Mouse (Mus musculus): Measurements from ENCODE around the gene Zdhhc7. TPM values are rescaled to one million over a fixed set of nuclear protein-coding genes. Genes with fewer than 3 reads are reported as not detected.
A peak's percentile ranks its signal among the peaks of the same experiment; 100 is the strongest.

Zdhhc7 gene
- polyA plus RNA-seq (2016; fragmentation: Nextera tagmentation; extraction: Ambion mirVana): 30.6 and 36.8 TPM in 2 replicates

DNA sequence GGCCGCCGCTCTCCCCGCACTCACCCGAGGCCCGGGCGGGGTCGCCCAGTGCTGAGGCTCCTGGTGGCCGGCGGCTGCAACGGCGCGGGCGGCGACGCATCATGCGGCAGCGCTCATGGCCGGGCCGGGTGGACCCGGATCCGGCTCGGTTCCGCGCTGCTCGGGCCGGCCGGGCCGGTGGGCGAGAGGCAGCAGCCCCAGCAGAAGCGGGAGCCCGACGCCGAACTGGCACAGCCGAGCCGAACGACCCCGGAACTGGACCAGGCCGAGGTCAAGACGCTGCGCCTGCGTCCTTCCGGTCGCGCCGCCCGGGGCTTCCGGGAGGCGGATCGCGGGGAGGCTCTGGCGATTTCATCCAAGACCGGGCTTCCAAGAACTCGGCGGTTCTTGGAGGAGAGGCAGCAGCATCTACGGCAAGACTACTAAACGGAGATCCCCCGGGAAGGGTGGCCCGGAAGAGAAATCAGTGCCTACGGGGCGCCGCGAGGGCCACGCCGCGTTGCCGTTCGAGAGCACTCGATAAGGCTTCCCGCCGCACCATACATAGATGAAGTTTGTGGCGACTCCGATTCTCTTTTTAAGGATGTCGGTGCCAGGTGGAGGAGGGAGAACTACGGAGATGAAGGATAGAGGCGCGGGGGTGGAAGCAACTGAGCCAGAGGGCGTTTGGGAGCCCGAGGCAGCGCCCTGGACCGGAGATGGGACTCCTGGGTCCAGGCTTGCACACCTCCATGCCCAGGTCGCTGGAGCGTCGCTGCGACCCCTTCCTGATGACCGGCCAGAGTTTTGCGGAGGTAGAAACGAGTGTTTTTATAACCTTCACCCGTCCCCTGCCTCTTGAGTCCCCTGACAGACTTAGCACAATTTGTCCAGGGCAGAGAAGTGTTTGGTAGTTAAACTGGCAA is at the start of gene Zdhhc7:
Gene Zdhhc7, minus strand, starts transcription at position 415 of the 905 bp plus-strand sequence.
- ATAC-seq (ENCODE audit: low FRiP score): peak; percentile 81
- H3K9me3 ChIP-seq (replicated peaks): no peaks in the 10 kb centered on the region
- H3K27ac ChIP-seq: peak within 1 kb of the TSS; percentile 90
- under 1% methylated on average over 87 of the region's 88 CpGs for WGBS
- H3K4me2 ChIP-seq (replicated peaks): peak within 1 kb of the TSS; percentile 95
- peaks cover 28% of the 10 kb centered on the region for H3K4me1 ChIP-seq
- peak within 1 kb of the TSS; percentile 99 for H3K4me3 ChIP-seq
- no peaks in the 10 kb centered on the region for H3K36me3 ChIP-seq
- H3K27me3 ChIP-seq: no peaks in the 10 kb centered on the region
- peak within 1 kb of the TSS; percentile 95 for H3K9ac ChIP-seq

DNA sequence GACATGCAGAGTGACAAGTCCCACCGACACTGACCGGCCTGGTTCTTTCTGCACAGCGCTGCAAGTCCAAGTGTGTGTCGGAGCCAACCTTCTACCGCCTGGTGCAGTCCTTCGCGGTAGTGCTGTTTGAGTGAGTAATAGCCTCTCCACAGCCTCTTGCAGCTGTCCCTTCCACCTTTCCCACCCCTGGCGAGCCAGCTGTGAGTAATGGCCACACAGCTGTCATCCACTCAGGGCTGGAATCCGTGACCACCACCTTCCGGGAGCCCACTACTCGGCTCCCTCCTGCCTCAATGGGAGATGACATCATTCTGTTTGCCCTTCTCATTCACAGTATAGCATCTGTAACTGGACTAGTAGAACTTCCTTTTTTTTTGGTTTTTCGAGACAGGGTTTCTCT is 48.7 kb upstream of the Zdhhc7 start:
- peaks cover 14% of the 10 kb centered on the region for H3K4me1 ChIP-seq
- H3K9ac ChIP-seq: no peak overlapping the region
- H3K4me2 ChIP-seq (replicated peaks): no peak overlapping the region
- H3K27ac ChIP-seq: no peak overlapping the region
- H3K36me3 ChIP-seq: 0 out of 2 replicates have a peak, but pooled peaks cover 15% of the 10 kb centered on the region
- no peak for ATAC-seq (ENCODE audit: low FRiP score)
- H3K9me3 ChIP-seq (replicated peaks): no peaks in the 10 kb centered on the region
- no peak overlapping the region for H3K4me3 ChIP-seq
- H3K27me3 ChIP-seq: no peaks in the 10 kb centered on the region
- 68% methylated on average over 12 of the region's 12 CpGs for WGBS

DNA sequence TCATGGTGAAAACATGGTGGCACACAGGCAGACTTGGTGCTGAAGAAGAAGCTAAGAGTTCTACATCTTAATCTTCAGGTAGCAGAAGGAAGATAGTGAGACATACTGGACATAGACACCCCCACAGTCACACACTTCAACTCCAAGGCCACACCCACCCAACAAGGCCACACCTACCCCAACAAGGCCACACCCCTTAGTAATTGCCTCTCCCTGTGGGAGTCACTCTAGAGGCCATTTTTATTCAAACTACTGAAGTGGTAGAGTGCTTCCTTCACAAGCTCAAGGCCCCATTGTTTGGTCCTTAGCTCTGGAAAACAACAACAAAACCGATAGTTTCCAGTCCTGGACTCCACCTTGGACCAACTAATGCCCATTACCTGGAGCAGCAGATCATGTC is 44.8 kb upstream of the Zdhhc7 start:
- H3K27me3 ChIP-seq: no peaks in the 10 kb centered on the region
- WGBS: 61% methylated on average over 1 of the region's 1 CpGs
- ATAC-seq (ENCODE audit: low FRiP score): no peak
- H3K4me3 ChIP-seq: no peak overlapping the region
- H3K36me3 ChIP-seq: 0 out of 2 replicates have a peak, but pooled peaks cover 9% of the 10 kb centered on the region
- H3K9ac ChIP-seq: no peak overlapping the region
- no peaks in the 10 kb centered on the region for H3K9me3 ChIP-seq (replicated peaks)
- peaks cover 15% of the 10 kb centered on the region for H3K4me1 ChIP-seq
- no peak overlapping the region for H3K27ac ChIP-seq
- H3K4me2 ChIP-seq (replicated peaks): no peak overlapping the region

DNA sequence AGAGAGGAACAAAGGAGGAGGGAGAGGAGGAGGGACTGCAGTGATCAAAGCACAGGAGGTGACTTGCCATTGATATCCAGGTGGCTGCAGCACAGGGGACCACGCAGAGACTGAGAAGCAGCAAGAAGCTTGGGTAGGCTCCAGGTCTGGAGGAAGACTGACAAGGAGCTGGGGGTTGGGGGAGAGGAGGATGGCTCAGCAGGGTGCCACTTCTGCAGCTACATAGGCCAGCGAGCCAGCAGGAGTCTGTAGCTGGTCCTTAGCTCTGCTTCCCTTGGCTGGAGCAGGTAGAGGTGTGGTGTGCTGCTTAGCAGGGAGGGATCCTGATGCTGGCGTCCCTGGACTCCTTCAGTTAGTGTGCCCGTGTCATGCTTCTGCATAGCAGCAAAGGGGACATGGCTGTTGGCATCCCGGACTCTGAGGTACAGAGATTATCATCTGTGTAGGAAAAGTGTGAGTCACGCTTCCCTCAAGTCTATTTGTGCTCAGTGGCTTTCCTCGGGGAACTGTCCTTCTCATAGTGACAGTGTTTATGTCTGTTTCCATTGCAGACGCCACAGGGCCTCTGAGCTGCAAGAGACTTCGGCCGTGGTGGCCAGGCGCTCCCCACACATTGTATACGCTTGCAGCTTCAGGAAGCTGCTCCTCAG is 43.5 kb upstream of the Zdhhc7 start:
- Histone ChIP-seq H3K9ac (0 out of 2 replicates have a peak overlapping the region, but pooled peaks have one; percentile 9), H3K27me3 (no peaks in the 10 kb centered on the region), H3K4me1 (peaks cover 15% of the 10 kb centered on the region), H3K9me3 (replicated peaks) (no peaks in the 10 kb centered on the region), H3K4me2 (replicated peaks) (no peak overlapping the region), H3K36me3 (0 out of 2 replicates have a peak, but pooled peaks cover 9% of the 10 kb centered on the region), H3K27ac (peak overlapping the region; percentile 79), H3K4me3 (no peak overlapping the region)
- peak; percentile 32; the same call in 1 of the 2 replicates for ATAC-seq (ENCODE audit: low FRiP score)
- 54% methylated on average over 12 of the region's 12 CpGs for WGBS

DNA sequence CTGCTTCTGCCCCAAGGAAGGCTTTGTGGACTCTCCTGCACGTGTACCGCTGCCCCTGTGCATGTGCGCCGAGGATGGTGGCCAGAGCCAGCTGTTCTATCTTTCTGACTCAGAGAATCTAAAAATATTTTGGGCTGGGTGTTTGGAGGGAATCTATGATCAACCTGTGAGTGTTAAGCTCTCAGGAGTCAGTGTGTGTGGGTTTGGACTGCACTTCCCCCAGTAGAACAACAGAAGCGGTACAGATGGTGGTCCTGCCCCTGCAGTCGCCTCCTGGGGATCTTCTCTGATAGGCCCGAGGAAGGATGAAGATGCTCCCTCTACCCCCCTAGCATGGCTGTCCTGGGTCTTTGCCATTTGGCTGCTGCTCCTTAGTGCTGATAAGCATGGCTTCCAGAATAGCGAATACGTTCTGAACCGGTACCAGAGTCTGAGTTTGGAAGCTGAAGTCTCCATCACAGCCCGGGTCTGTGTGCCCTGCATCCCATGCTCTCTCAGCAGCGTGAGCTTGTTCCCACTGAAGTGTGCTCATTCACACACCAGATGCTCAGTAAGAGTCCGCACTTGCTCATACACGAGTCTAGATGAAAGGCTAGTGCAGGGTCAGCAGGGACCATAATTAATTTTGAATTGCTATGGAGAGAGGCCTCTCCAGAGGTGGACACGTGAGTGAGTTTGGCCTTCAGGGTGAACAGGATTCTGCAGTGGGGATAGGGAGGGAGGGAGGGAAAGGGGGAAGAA is 42.8 kb upstream of the Zdhhc7 start:
- H3K36me3 ChIP-seq: 0 out of 2 replicates have a peak, but pooled peaks cover 9% of the 10 kb centered on the region
- no peak for ATAC-seq (ENCODE audit: low FRiP score)
- no peaks in the 10 kb centered on the region for H3K9me3 ChIP-seq (replicated peaks)
- no peak overlapping the region for H3K4me2 ChIP-seq (replicated peaks)
- H3K9ac ChIP-seq: 0 out of 2 replicates have a peak overlapping the region, but pooled peaks have one; percentile 9
- 55% methylated on average over 15 of the region's 15 CpGs for WGBS
- no peak overlapping the region for H3K4me3 ChIP-seq
- H3K27ac ChIP-seq: peak overlapping the region; percentile 79
- H3K4me1 ChIP-seq: peaks cover 15% of the 10 kb centered on the region
- no peaks in the 10 kb centered on the region for H3K27me3 ChIP-seq

DNA sequence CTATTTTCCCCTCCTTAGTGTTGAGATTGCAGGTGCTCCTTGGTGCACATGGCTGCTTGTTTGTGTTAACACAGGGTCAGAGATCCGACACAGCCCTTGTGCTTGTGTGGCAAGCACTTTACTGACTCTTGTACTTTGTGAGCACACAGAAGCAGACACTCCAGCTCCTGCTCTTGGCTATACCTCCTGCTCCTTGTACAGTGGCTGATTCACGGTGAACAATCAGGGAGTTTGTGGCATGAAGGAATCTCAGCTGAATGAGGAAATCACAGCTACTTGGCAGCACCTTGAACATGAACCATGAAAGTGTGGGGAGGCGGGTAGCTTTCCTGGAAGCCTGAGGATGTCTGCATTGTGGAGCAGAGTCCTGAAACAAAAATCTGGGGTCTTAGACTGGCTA is 39.5 kb upstream of the Zdhhc7 start:
- ATAC-seq (ENCODE audit: low FRiP score): no peak
- Histone ChIP-seq H3K9me3 (replicated peaks) (no peaks in the 10 kb centered on the region), H3K4me2 (replicated peaks) (no peak overlapping the region), H3K9ac (no peak overlapping the region), H3K27me3 (no peaks in the 10 kb centered on the region), H3K4me3 (no peak overlapping the region), H3K27ac (no peak overlapping the region), H3K4me1 (peaks cover 15% of the 10 kb centered on the region), H3K36me3 (0 out of 2 replicates have a peak, but pooled peaks cover 2% of the 10 kb centered on the region)
- WGBS: 72% methylated on average over 3 of the region's 3 CpGs

DNA sequence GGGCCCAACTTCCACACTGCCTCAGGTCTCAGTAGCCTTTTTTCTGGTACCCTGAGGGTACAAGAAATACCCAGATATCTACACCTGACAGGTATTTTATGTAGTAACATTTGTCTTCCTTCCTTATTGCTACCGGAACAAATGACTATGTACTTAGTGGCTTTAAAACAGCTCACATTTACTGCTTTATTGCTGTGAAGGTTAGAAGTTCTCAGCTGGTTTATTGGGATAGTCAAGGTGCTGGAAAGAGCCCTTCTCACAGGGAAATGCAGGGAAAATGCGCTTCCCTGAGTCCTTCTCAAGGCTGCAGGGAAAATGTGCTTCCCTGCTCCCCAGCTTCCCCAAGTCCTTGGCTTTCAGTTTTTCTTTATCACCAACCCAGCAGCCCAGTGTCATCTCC is 37.7 kb upstream of the Zdhhc7 start:
- Histone ChIP-seq H3K4me2 (replicated peaks) (no peak overlapping the region), H3K9ac (no peak overlapping the region), H3K9me3 (replicated peaks) (no peaks in the 10 kb centered on the region), H3K4me3 (no peak overlapping the region), H3K4me1 (peaks cover 4% of the 10 kb centered on the region), H3K36me3 (no peaks in the 10 kb centered on the region), H3K27ac (no peak overlapping the region), H3K27me3 (no peaks in the 10 kb centered on the region)
- 92% methylated on average over 2 of the region's 2 CpGs for WGBS
- ATAC-seq (ENCODE audit: low FRiP score): no peak

DNA sequence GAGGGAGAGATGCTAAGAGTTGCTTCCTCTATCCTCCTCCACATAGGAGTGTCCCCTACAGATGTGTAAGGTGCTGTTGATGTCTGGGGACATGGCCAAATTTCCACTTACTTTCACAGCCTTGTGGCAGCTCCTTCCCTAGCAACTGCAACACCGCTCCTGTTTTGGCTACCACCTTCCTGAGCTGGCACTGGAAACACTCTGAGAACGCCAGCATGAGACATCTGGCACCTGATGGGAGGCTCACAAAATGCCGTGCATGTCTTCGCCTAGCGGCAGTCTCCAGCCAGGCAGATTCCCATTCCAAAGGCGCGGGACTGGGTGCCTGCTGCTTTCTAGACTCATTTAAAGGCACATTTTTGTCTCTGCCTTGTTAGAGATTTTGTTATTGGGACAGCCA is 35.3 kb upstream of the Zdhhc7 start:
- Histone ChIP-seq H3K4me2 (replicated peaks) (no peak overlapping the region), H3K27ac (no peak overlapping the region), H3K9ac (no peak overlapping the region), H3K4me1 (no peaks in the 10 kb centered on the region), H3K27me3 (no peaks in the 10 kb centered on the region), H3K36me3 (no peaks in the 10 kb centered on the region), H3K4me3 (no peak overlapping the region), H3K9me3 (replicated peaks) (no peaks in the 10 kb centered on the region)
- ATAC-seq (ENCODE audit: low FRiP score): no peak
- WGBS: 58% methylated on average over 7 of the region's 7 CpGs

DNA sequence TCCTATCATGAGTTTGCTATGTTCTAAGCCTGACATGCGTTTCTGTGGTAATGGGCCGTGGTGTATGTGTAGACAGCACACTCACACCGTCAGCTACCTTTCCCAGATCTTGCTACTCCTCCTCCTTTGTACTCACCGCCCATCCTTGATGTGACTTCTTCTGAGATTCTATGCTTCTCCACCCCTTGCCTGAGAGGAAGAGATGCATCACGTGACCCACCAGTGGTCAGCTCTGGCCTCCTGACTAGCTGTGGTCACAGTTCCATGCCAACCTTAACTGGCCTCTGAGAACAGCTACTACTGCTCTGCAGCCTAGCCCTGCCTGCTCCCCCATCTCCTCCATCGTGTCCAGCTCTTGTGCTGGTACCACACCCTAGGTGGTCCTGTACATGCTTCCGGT is 34.4 kb upstream of the Zdhhc7 start:
- H3K27me3 ChIP-seq: no peaks in the 10 kb centered on the region
- no peaks in the 10 kb centered on the region for H3K4me1 ChIP-seq
- H3K4me3 ChIP-seq: no peak overlapping the region
- no peaks in the 10 kb centered on the region for H3K9me3 ChIP-seq (replicated peaks)
- WGBS: 87% methylated on average over 7 of the region's 7 CpGs
- no peak overlapping the region for H3K27ac ChIP-seq
- no peak overlapping the region for H3K4me2 ChIP-seq (replicated peaks)
- no peak for ATAC-seq (ENCODE audit: low FRiP score)
- H3K9ac ChIP-seq: no peak overlapping the region
- H3K36me3 ChIP-seq: no peaks in the 10 kb centered on the region

DNA sequence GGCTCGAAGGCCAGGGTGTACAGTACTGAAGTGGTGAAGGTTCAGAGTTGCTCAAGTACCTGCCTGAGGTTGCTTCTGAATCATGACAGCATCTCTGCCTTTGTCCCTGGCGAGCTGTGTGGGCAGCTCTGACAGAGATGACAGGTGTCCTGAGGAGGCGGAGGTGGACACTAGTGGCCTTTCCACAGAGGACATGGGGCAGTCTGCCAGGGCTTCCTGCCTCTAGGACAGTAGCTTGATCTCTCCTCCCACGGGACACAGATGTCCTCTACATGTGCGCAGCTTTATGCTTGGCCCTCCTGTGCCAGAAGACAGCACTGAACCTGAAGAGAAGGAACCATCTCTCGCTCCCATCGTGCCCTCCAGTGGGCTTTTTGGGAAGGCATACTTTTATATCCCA is 31.9 kb upstream of the Zdhhc7 start:
- no peaks in the 10 kb centered on the region for H3K36me3 ChIP-seq
- H3K4me1 ChIP-seq: peaks cover 6% of the 10 kb centered on the region
- 88% methylated on average over 7 of the region's 7 CpGs for WGBS
- 0 out of 2 replicates have a peak, but pooled peaks cover 4% of the 10 kb centered on the region for H3K27me3 ChIP-seq
- ATAC-seq (ENCODE audit: low FRiP score): no peak
- no peak overlapping the region for H3K9ac ChIP-seq
- H3K9me3 ChIP-seq (replicated peaks): no peaks in the 10 kb centered on the region
- H3K4me2 ChIP-seq (replicated peaks): no peak overlapping the region
- H3K27ac ChIP-seq: no peak overlapping the region
- no peak overlapping the region for H3K4me3 ChIP-seq

DNA sequence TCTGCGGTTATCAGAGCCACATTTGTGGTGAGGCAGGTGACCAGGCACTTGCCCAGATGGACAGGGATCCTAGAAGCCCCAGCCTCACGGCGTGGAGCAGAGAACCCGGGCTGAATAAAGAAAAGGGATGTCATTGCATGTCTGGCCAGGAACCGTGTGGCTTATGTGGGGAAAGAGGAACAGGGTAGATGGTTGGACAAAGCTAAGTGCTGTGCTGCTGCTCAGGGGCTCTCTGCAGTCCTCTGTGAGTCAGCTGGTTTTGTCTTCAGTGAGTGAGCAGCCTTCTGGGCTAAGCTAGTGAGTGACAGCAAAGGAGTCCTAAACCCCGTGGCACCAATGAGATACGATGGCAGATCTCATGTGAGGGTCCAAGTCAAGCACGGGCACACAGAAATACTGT is 29.9 kb upstream of the Zdhhc7 start:
- Histone ChIP-seq H3K4me1 (peaks cover 21% of the 10 kb centered on the region), H3K27ac (no peak overlapping the region), H3K27me3 (0 out of 2 replicates have a peak, but pooled peaks cover 4% of the 10 kb centered on the region), H3K4me2 (replicated peaks) (no peak overlapping the region), H3K9me3 (replicated peaks) (no peaks in the 10 kb centered on the region), H3K9ac (no peak overlapping the region), H3K4me3 (no peak overlapping the region), H3K36me3 (no peaks in the 10 kb centered on the region)
- WGBS: 89% methylated on average over 8 of the region's 8 CpGs
- ATAC-seq (ENCODE audit: low FRiP score): no peak

DNA sequence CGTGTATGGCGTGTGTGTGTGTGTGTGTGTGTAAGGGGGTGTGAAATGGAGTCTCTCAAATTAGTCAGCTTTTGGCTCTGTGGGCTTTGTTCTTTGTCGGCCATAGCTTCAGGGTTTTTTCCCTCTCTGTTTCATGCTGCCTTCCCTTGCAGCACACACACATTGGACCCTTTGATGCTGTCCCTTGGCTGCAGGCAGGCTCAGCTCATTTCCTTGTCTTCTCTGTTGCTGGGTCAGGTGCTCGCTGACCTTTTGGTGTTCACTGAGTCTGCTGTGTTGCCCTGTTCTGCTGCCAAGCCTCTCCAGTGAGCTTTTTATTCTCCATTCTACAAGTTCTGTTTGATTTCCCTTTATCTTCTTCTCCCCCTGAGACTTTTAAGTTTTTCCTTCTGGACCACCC is 28.3 kb upstream of the Zdhhc7 start:
- WGBS: 58% methylated on average over 4 of the region's 4 CpGs
- H3K27me3 ChIP-seq: 0 out of 2 replicates have a peak, but pooled peaks cover 4% of the 10 kb centered on the region
- no peaks in the 10 kb centered on the region for H3K9me3 ChIP-seq (replicated peaks)
- H3K9ac ChIP-seq: no peak overlapping the region
- ATAC-seq (ENCODE audit: low FRiP score): no peak
- H3K27ac ChIP-seq: no peak overlapping the region
- no peaks in the 10 kb centered on the region for H3K36me3 ChIP-seq
- H3K4me3 ChIP-seq: no peak overlapping the region
- H3K4me2 ChIP-seq (replicated peaks): no peak overlapping the region
- peaks cover 33% of the 10 kb centered on the region for H3K4me1 ChIP-seq

All from hindbrain, embryonic 12.5 days (tissue).